Mouse (Mus musculus): ENCODE measurements around the gene Tmc3. TPM values are rescaled to one million over a fixed set of nuclear protein-coding genes. Genes with fewer than 3 reads are reported as not detected.
A peak's percentile ranks its signal among the peaks of the same experiment; 100 is the strongest.

The Tmc3 gene
- polyA plus RNA-seq, 1 experiment from 2014 or later, result 1.6 TPM

GRCm38 (mm10) chr7:83631073-83631827, 46.5 kb downstream of the Tmc3 start:
- peaks cover 2% of the 10 kb centered on the region; the same call in 1 of the 2 replicates for H3K36me3 ChIP-seq
- 10% methylated on average over 11 of the region's 11 CpGs for WGBS
- H3K4me3 ChIP-seq (replicated peaks), result peak overlapping the region; percentile 64
- peak overlapping the region; percentile 74 for H3K4me2 ChIP-seq
- no peaks in the 10 kb centered on the region for H3K9me3 ChIP-seq (replicated peaks)
- 0 out of 2 replicates have a peak, but pooled peaks have one; percentile 24 for ATAC-seq (replicated peaks; ENCODE audit: low FRiP score)
- no peaks in the 10 kb centered on the region for H3K27me3 ChIP-seq
- peaks cover 31% of the 10 kb centered on the region for H3K4me1 ChIP-seq
- H3K27ac ChIP-seq, result peak overlapping the region; percentile 74
- peak overlapping the region; percentile 58 for H3K9ac ChIP-seq

DNA sequence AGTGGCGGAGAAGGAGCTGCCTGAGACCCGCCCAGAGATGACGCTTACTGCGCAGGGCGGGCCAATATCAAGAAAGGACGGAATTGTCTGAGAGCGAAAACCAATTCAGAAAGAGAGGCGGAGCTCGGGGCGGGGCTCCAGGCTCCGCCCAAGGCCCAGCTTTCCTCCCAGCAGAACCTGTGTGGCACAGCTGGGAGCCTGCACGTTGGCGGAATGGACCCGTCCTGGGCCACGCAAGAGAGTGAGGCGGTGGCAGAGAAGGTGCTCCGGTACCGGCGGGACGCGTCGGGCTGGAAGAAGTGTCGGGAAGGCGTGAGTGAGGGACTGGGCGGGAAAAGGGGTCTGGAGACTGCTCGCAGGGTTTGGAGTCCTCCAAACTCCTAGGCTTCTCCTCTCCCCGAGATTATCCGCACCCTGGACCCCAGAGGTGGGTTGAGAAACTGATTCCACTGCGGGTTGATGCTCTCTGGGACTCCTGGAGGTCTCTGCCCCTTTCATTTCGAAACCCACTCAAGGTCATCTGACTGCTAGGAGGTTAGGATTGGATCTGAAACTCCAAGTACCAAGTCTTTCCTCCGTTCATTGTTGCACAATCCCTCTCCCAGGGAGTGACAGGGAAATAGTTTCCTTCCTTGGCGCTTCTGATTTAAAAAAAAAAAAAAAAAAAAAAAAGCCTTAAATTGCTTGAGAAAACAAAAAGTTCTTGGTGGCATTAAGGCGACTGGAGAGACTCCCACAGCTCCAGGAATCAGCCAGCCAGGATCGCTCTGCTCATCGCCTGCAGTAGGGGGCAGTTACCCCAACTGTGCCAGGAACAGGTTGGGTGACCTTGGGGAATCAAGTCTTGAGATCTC, 47.3 kb downstream of the Tmc3 start, which contains the start of gene Stard5:
Stard5 (plus strand) TSS at position 132 of the 854 bp plus-strand sequence.
- H3K36me3 ChIP-seq, result peaks cover 10% of the 10 kb centered on the region; the same call in 1 of the 2 replicates
- WGBS, result under 1% methylated on average over 35 of the region's 35 CpGs
- peaks cover 31% of the 10 kb centered on the region for H3K4me1 ChIP-seq
- peak; percentile 98 for ATAC-seq (replicated peaks; ENCODE audit: low FRiP score)
- no peaks in the 10 kb centered on the region for H3K27me3 ChIP-seq
- peak within 1 kb of the TSS; percentile 78 for H3K27ac ChIP-seq
- H3K9me3 ChIP-seq (replicated peaks), result no peaks in the 10 kb centered on the region
- H3K9ac ChIP-seq, result peak within 1 kb of the TSS; percentile 74
- H3K4me2 ChIP-seq, result peak within 1 kb of the TSS; percentile 74
- H3K4me3 ChIP-seq (replicated peaks), result peak within 1 kb of the TSS; percentile 64

- peak overlapping the region; percentile 74 for H3K4me2 ChIP-seq
- no peaks in the 10 kb centered on the region for H3K9me3 ChIP-seq (replicated peaks)
- WGBS, result 40% methylated on average over 6 of the region's 6 CpGs
- H3K9ac ChIP-seq, result 0 out of 2 replicates have a peak overlapping the region, but pooled peaks have one; percentile 74
- no peak for ATAC-seq (replicated peaks; ENCODE audit: low FRiP score)
- H3K27me3 ChIP-seq, result no peaks in the 10 kb centered on the region
- peak overlapping the region; percentile 64 for H3K4me3 ChIP-seq (replicated peaks)
- peaks cover 15% of the 10 kb centered on the region; the same call in 1 of the 2 replicates for H3K36me3 ChIP-seq
- peaks cover 31% of the 10 kb centered on the region for H3K4me1 ChIP-seq
- no peak overlapping the region for H3K27ac ChIP-seq
Observed at GRCm38 (mm10) chr7:83632682-83633120, 48.0 kb downstream of the Tmc3 start.

DNA sequence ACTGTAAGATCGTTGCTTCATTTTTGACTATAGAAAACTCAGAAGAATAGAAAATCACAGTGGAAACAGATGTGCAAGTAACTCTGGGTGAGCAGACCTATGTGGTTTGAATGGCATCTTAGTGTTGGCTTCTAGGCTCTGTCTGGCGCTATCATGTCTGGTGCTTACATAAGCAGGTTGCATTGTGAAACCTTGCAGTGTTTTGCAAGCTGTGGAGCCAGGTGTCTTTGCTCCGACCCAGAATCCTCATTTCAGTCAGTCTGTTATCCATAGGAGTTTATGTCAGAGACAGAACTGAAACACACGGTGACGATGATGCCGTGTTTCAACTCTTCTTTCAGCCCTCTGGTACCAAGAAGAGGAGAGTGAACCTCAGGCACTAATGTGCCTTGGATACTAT, 49.1 kb downstream of the Tmc3 start:
- WGBS, result 92% methylated on average over 6 of the region's 6 CpGs
- Histone ChIP-seq H3K9ac (no peak overlapping the region), H3K4me2 (no peak overlapping the region), H3K36me3 (peaks cover 20% of the 10 kb centered on the region; the same call in 1 of the 2 replicates), H3K4me1 (peaks cover 31% of the 10 kb centered on the region), H3K9me3 (replicated peaks) (no peaks in the 10 kb centered on the region), H3K4me3 (replicated peaks) (no peak overlapping the region), H3K27me3 (no peaks in the 10 kb centered on the region), H3K27ac (no peak overlapping the region)
- ATAC-seq (replicated peaks; ENCODE audit: low FRiP score), result no peak

DNA sequence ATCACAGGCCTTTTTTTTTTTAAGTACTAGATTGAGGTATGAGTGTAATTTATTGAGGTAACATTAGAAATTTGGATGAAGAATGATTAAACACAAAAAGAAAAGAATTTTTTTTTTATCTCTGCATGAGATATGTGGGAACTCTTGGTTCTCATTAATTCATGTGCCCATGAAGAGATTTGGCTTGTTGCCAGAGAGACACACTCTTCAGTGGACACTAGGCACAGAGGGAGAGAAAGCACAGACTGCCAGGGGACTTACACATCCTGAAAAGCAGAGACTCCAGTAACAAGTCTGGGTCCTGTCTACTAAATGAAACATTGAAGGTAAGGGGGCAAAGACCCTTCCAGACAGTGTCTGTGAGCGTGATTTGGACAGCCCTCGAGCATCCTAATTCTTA, 51.0 kb downstream of the Tmc3 start:
- Histone ChIP-seq H3K9ac (no peak overlapping the region), H3K36me3 (peaks cover 29% of the 10 kb centered on the region), H3K4me2 (no peak overlapping the region), H3K27me3 (no peaks in the 10 kb centered on the region), H3K4me3 (replicated peaks) (no peak overlapping the region), H3K27ac (no peak overlapping the region), H3K4me1 (peaks cover 30% of the 10 kb centered on the region), H3K9me3 (replicated peaks) (no peaks in the 10 kb centered on the region)
- 93% methylated on average over 2 of the region's 2 CpGs for WGBS
- ATAC-seq (replicated peaks; ENCODE audit: low FRiP score), result no peak

GRCm38 (mm10) chr7:83636425-83636824, 51.7 kb downstream of the Tmc3 start:
- H3K27ac ChIP-seq, result no peak overlapping the region
- no peak overlapping the region for H3K4me2 ChIP-seq
- WGBS, result 90% methylated on average over 8 of the region's 8 CpGs
- ATAC-seq (replicated peaks; ENCODE audit: low FRiP score), result no peak
- H3K4me3 ChIP-seq (replicated peaks), result no peak overlapping the region
- peaks cover 30% of the 10 kb centered on the region for H3K36me3 ChIP-seq
- H3K9ac ChIP-seq, result no peak overlapping the region
- H3K27me3 ChIP-seq, result no peaks in the 10 kb centered on the region
- H3K9me3 ChIP-seq (replicated peaks), result no peaks in the 10 kb centered on the region
- peaks cover 23% of the 10 kb centered on the region for H3K4me1 ChIP-seq

DNA sequence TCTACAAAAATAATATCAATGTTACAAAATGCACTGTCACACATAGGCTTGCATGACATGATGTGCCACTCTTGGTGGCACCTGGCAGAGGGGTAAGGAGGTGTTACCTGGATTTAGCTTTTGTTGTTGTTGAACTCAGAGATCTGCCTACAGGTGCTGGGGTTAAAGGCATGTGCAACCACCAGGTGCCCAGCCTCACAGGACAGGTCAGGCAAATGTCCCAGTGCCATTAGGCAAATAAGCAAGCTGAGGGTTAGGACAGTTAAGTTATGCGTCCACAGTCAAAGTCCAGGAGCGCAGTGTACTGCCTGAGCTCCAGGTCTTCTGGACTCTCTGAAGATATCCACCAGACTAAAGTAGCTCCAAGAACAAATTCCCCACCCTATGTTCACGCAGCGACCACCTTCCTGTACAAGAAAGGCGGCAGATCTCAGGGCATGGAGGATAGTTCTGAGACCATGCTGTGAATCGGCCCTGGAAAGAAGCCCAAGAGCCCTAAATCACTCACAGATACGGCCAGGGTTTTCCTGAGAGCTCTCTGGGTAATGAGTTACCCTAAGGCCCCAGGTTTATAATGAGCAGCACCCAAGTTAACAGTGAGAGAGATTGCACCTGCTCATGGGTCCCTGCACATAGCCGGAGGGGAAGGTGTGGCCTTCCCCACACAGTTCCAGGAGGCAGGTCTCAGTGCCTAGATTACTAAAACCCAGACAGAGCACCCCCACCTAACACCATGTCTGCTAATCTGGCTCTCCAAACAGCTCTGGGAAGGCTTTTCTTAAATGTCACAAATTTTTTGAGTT, 53.3 kb downstream of the Tmc3 start:
- H3K27ac ChIP-seq, result 0 out of 2 replicates have a peak overlapping the region, but pooled peaks have one; percentile 6
- no peak overlapping the region for H3K4me3 ChIP-seq (replicated peaks)
- no peak overlapping the region for H3K9ac ChIP-seq
- no peaks in the 10 kb centered on the region for H3K27me3 ChIP-seq
- peak; percentile 68 for ATAC-seq (replicated peaks; ENCODE audit: low FRiP score)
- H3K4me1 ChIP-seq, result peaks cover 15% of the 10 kb centered on the region
- peaks cover 36% of the 10 kb centered on the region for H3K36me3 ChIP-seq
- 72% methylated on average over 8 of the region's 8 CpGs for WGBS
- H3K9me3 ChIP-seq (replicated peaks), result no peaks in the 10 kb centered on the region
- H3K4me2 ChIP-seq, result no peak overlapping the region

DNA sequence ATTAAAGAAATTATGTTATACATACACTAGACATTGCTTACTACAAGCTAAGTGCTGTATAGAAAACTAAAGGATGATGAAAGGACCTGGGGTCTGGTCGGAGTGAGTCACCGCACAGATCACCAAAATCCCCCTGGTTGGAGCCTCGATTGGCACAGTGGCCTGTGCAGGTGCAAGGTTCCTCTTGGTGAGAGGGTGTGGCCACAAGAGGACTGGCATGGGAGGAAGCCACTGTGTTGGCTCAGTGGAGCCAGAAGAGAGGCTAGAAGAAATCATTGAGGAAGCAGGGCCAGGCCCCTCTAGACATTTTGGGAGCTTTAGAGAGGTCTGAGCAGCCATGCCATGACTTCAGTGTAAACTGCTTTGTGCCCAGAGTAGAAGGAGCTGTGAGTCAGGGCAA, 54.4 kb downstream of the Tmc3 start:
- H3K4me2 ChIP-seq, result no peak overlapping the region
- WGBS, result 85% methylated on average over 3 of the region's 3 CpGs

DNA sequence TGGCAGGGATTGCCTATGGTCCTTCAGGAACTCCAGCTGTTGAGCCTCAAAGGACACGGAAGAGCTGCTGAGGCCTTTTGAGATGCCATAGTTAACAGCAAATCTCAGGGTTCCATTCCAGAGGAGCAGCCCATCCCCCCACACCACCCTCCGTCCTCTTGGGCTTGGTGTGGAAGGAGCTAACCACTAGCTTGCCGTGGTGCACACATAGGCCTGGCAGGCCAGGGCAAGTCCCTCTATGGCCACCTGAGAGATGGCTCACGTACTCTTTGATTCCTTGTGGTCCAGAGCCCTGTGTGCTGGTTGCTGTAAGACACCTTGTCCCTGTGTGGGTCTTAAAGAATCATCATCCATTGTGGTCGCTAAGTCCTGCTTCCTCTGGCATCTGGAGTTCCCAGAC, 55.9 kb downstream of the Tmc3 start:
- 90% methylated on average over 5 of the region's 5 CpGs for WGBS
- Histone ChIP-seq H3K9ac (no peak overlapping the region), H3K9me3 (replicated peaks) (no peaks in the 10 kb centered on the region), H3K4me3 (replicated peaks) (no peak overlapping the region), H3K4me2 (no peak overlapping the region), H3K4me1 (peaks cover 2% of the 10 kb centered on the region; the same call in 1 of the 2 replicates), H3K27ac (no peak overlapping the region), H3K27me3 (no peaks in the 10 kb centered on the region), H3K36me3 (peaks cover 38% of the 10 kb centered on the region)
- ATAC-seq (replicated peaks; ENCODE audit: low FRiP score), result no peak

More for the DNA sequence above, 54.4 kb downstream of the Tmc3 start:
- H3K9me3 ChIP-seq (replicated peaks), result no peaks in the 10 kb centered on the region
- peaks cover 7% of the 10 kb centered on the region for H3K4me1 ChIP-seq
- H3K9ac ChIP-seq, result no peak overlapping the region
- no peak for ATAC-seq (replicated peaks; ENCODE audit: low FRiP score)
- H3K27me3 ChIP-seq, result no peaks in the 10 kb centered on the region
- peaks cover 38% of the 10 kb centered on the region for H3K36me3 ChIP-seq
- H3K27ac ChIP-seq, result no peak overlapping the region
- H3K4me3 ChIP-seq (replicated peaks), result no peak overlapping the region

GRCm38 (mm10) chr7:83641163-83641562, 56.4 kb downstream of the Tmc3 start:
- no peak overlapping the region for H3K27ac ChIP-seq
- ATAC-seq (replicated peaks; ENCODE audit: low FRiP score), result no peak

DNA sequence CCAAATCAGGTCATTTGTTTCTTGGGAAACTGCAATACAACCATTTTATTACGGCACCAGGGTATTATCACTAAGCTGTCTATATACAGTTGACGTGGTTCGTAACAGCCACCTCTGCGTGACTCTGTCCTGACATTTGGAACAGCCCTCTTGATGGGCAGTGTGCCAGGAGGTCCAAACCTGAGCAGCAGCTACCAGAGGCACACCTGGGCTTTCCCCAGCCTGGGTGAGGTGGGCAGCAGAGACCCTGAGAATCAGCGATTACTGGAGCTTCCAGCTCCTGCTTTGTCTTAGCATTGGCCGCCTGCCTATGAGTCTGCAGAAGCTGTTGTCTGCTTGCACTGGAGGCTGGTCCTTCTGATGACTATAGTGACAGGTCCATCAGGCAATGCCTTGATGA, 58.9 kb downstream of the Tmc3 start:
- Histone ChIP-seq H3K4me2 (no peak overlapping the region), H3K4me3 (replicated peaks) (no peak overlapping the region), H3K27ac (no peak overlapping the region), H3K9ac (no peak overlapping the region), H3K36me3 (peaks cover 18% of the 10 kb centered on the region), H3K4me1 (peaks cover 2% of the 10 kb centered on the region; the same call in 1 of the 2 replicates), H3K27me3 (no peaks in the 10 kb centered on the region), H3K9me3 (replicated peaks) (no peaks in the 10 kb centered on the region)
- no peak for ATAC-seq (replicated peaks; ENCODE audit: low FRiP score)
- WGBS, result 73% methylated on average over 6 of the region's 6 CpGs

More at GRCm38 (mm10) chr7:83641163-83641562, 56.4 kb downstream of the Tmc3 start:
- Histone ChIP-seq H3K4me2 (no peak overlapping the region), H3K4me1 (peaks cover 2% of the 10 kb centered on the region; the same call in 1 of the 2 replicates), H3K27me3 (no peaks in the 10 kb centered on the region), H3K9ac (no peak overlapping the region), H3K9me3 (replicated peaks) (no peaks in the 10 kb centered on the region), H3K36me3 (peaks cover 37% of the 10 kb centered on the region), H3K4me3 (replicated peaks) (no peak overlapping the region)
- WGBS, result 79% methylated on average over 2 of the region's 2 CpGs

All from kidney, embryonic 15.5 days (tissue).